Mouse (Mus musculus): Measurements from ENCODE around the gene Zfp366.

GRCm38 (mm10) chr13:99258677-99259076 lies 74.1 kb downstream of the Zfp366 start:
- TF ChIP-seq CTCF (IDR thresholded peaks at IDR 0.05; ENCODE audit: control insufficient read depth, insufficient read depth, insufficient read length) (no peak), MAX (IDR thresholded peaks at IDR 0.05) (no peak)
